Mouse (Mus musculus) C2C12 (cell line): ENCODE measurements at regions not wholly inside any gene's neighbourhood (a gene's known extent, or its start where the extent isn't known, plus 50 kb on each side); places are given as distances from the start of the nearest gene placed in this dataset.

Experiments used
- H3K27me3 ChIP-seq: one replicate; pipeline ENCODE4 v1.6.1; 2011; ENCODE audit not compliant: control insufficient read depth, insufficient read depth, insufficient read length
- H3K36me3 ChIP-seq: one replicate; pipeline ENCODE4 v1.6.1; 2011; ENCODE audit not compliant: control insufficient read depth, insufficient read depth
- H3K4me3 ChIP-seq: one replicate; pipeline ENCODE4 v1.5.1; 2011; ENCODE audit warnings: mild to moderate bottlenecking, control low read depth; ENCODE audit not compliant: poor library complexity, insufficient read depth, severe bottlenecking
- H3K79me2 ChIP-seq: one replicate; pipeline ENCODE4 v1.6.1; 2011; ENCODE audit not compliant: control insufficient read depth, insufficient read depth
- H3K79me3 ChIP-seq: one replicate; pipeline ENCODE4 v1.6.1; 2011; ENCODE audit warnings: low read depth, control low read depth
- H3ac ChIP-seq: one replicate; pipeline ENCODE3; 2011; ENCODE audit warnings: low read depth; ENCODE audit not compliant: control insufficient read depth, insufficient read length
- CEBPB ChIP-seq: IDR thresholded peaks from one replicate; pipeline ENCODE4 v1.6.1; 2011; ENCODE audit warnings: low read depth, mild to moderate bottlenecking, control low read depth, moderate library complexity
- CTCF ChIP-seq: IDR thresholded peaks from one replicate; pipeline ENCODE4 v1.5.1; 2011; ENCODE audit not compliant: control insufficient read depth, insufficient read depth, insufficient read length
- FOSL1 ChIP-seq: IDR thresholded peaks from one replicate; pipeline ENCODE4 v1.8.0; 2011; ENCODE audit warnings: mild to moderate bottlenecking, low read length; ENCODE audit not compliant: poor library complexity, insufficient read depth, severe bottlenecking
- MAX ChIP-seq: IDR thresholded peaks from one replicate; pipeline ENCODE4 v1.6.1; 2011; ENCODE audit warnings: mild to moderate bottlenecking, control low read depth
- MYOD1 ChIP-seq: IDR thresholded peaks from one replicate; pipeline ENCODE4 v1.6.1; 2011; ENCODE audit warnings: low read depth; ENCODE audit not compliant: control insufficient read depth, insufficient read length
- MYOG ChIP-seq: IDR thresholded peaks from one replicate; pipeline ENCODE4 v1.6.1; 2011; ENCODE audit not compliant: control insufficient read depth, insufficient read length; ENCODE audit errors: extremely low read depth
- USF1 ChIP-seq: IDR thresholded peaks from one replicate; pipeline ENCODE4 v1.6.1; 2011; ENCODE audit warnings: low read depth, mild to moderate bottlenecking, control low read depth, moderate library complexity

GRCm38 (mm10) chr10:111097245-111097644 is 67.3 kb upstream of the Osbpl8 start:
- no peak overlapping the region for H3ac ChIP-seq
- H3K79me2 ChIP-seq = no peaks in the 10 kb centered on the region
- no peaks in the 10 kb centered on the region for H3K36me3 ChIP-seq
- no peaks in the 10 kb centered on the region for H3K79me3 ChIP-seq
- no peak for TF ChIP-seq CEBPB
- no peak for TF ChIP-seq MYOD1
- TF ChIP-seq CTCF = no peak
- no peak for TF ChIP-seq MYOG
- TF ChIP-seq FOSL1 = no peak
- no peak for TF ChIP-seq MAX
- no peak for TF ChIP-seq USF1
- H3K27me3 ChIP-seq = no peaks in the 10 kb centered on the region
- no peak overlapping the region for H3K4me3 ChIP-seq

DNA sequence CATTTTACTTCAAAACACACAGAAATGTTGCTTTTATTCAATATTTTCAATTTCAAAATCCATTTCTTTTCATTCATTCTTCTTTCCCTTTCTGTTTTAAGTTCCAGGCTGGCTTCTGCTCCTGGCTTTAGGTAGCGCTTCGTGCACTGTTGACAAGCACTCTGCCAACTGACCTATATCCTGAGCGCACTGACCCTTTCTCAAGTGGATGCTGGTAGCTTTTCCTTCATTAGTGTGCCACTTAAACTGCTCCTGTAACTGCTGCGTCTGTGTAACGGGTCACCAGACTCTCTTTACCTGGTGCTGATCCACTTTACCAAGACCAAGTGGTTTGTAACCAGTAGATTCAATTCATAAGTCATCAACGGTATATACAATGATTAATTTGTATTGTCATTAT is 67.7 kb upstream of the Osbpl8 start:
- no peak for TF ChIP-seq CTCF
- TF ChIP-seq CEBPB = no peak
- no peak for TF ChIP-seq USF1
- no peak for TF ChIP-seq MAX
- TF ChIP-seq FOSL1 = no peak
- no peak for TF ChIP-seq MYOG
- TF ChIP-seq MYOD1 = no peak
- no peaks in the 10 kb centered on the region for H3K27me3 ChIP-seq
- no peaks in the 10 kb centered on the region for H3K79me3 ChIP-seq
- no peaks in the 10 kb centered on the region for H3K36me3 ChIP-seq
- no peak overlapping the region for H3K4me3 ChIP-seq
- no peak overlapping the region for H3ac ChIP-seq
- no peaks in the 10 kb centered on the region for H3K79me2 ChIP-seq

GRCm38 (mm10) chr10:111094405-111094804 is 70.1 kb upstream of the Osbpl8 start:
- H3K79me3 ChIP-seq = no peaks in the 10 kb centered on the region
- no peaks in the 10 kb centered on the region for H3K36me3 ChIP-seq
- H3K4me3 ChIP-seq = no peak overlapping the region
- no peaks in the 10 kb centered on the region for H3K27me3 ChIP-seq
- TF ChIP-seq USF1 (no peak), FOSL1 (no peak), MYOD1 (no peak), CEBPB (no peak), CTCF (no peak), MYOG (no peak), MAX (no peak)
- no peak overlapping the region for H3ac ChIP-seq
- H3K79me2 ChIP-seq = no peaks in the 10 kb centered on the region

- Histone ChIP-seq H3K27me3 (no peaks in the 10 kb centered on the region), H3K79me3 (no peaks in the 10 kb centered on the region), H3ac (no peak overlapping the region), H3K79me2 (no peaks in the 10 kb centered on the region), H3K4me3 (no peak overlapping the region), H3K36me3 (no peaks in the 10 kb centered on the region)
- TF ChIP-seq MAX (no peak), CEBPB (no peak), USF1 (no peak), CTCF (no peak), MYOD1 (no peak), FOSL1 (no peak), MYOG (no peak)
Measured at GRCm38 (mm10) chr10:111089382-111089781, 75.2 kb upstream of the Osbpl8 start.

DNA sequence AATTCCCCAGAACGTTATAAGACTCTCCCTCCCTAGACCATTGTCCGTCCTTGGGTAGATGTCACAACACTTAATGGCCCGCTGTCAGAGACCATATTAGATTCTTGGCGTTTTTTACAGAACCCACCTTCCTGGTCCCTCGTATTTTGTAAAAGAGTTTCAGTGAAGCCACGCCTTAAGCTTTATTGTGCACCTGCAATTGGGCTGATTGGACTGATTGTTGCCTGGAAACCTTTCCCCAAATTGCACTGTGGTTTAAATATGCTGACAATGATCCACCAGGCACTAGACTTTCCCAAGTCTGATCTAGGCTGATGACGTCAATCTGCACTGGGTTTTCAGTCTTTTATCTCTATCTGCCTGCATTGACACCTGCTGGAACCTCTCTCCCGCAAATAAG is 75.6 kb upstream of the Zdhhc17 start:
- TF ChIP-seq MYOG (no peak), MYOD1 (no peak), FOSL1 (no peak), USF1 (no peak), CEBPB (no peak), MAX (no peak), CTCF (no peak)
- Histone ChIP-seq H3ac (no peak overlapping the region), H3K36me3 (no peaks in the 10 kb centered on the region), H3K27me3 (no peaks in the 10 kb centered on the region), H3K79me2 (no peaks in the 10 kb centered on the region), H3K79me3 (no peaks in the 10 kb centered on the region), H3K4me3 (no peak overlapping the region)

DNA sequence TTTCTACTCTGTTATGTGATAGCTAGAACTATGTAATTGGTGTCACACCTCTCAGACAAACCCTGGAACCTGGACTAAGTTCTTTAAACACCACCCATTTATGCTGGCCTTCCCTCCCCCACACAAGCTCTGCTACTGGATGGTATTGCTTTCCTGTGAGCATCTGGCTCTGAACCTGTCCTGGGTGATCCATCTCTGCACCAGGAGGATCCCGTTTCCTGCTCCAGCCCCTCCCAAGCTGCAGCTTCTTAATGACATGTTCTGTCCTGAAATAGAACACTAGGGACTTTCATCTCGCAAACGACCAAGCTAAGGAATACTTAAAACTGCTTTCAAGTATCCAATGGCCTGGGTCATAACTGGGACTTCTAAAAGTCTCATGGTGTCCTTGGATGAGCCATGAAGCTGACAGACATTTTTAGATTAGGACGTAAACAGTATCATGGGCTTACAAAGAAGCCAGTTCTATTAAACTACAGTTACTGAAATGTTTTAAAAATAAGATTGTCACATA is 74.4 kb upstream of the Zdhhc17 start:
- Histone ChIP-seq H3K79me3 (no peaks in the 10 kb centered on the region), H3K36me3 (no peaks in the 10 kb centered on the region), H3ac (no peak overlapping the region), H3K27me3 (no peaks in the 10 kb centered on the region), H3K79me2 (no peaks in the 10 kb centered on the region), H3K4me3 (no peak overlapping the region)
- no peak for TF ChIP-seq MYOG
- TF ChIP-seq FOSL1 = no peak
- no peak for TF ChIP-seq CEBPB
- TF ChIP-seq USF1 = no peak
- TF ChIP-seq CTCF = no peak
- no peak for TF ChIP-seq MYOD1
- no peak for TF ChIP-seq MAX
